Mouse (Mus musculus) layer of hippocampus, adult 2 months (tissue): ENCODE results near the gene Syne2. TPM values are rescaled to one million over a fixed set of nuclear protein-coding genes. Genes with fewer than 3 reads are reported as not detected.

ENCODE experiments used
- DNase-seq, 2 experiments: peaks; one replicate each; pipeline ENCODE4 v3.0.0; 2022; ENCODE audit warnings: low spot score in 2 of 2
- H3K27ac ChIP-seq: fragments of 200-600 bp; 2 replicates; pipeline ENCODE4 v1.8.1; 2022
- H3K4me3 ChIP-seq: fragments of 200-600 bp; 2 replicates; pipeline ENCODE4 v1.8.1; 2022; ENCODE audit warnings: mild to moderate bottlenecking
- CTCF ChIP-seq: fragments of 200-600 bp; conservative IDR thresholded peaks from 2 replicates; pipeline ENCODE4 v1.8.1; 2022; ENCODE audit warnings: antibody characterized with exemption, mild to moderate bottlenecking, moderate library complexity
- total RNA-seq, 2 experiments: library from RNA; stranded (reverse); gene quantifications; 2 replicates each; pipeline ENCODE4 v1.2.3; 2021

Gene Syne2
- total RNA-seq, 2 experiments from 2014 or later = 25.2 to 26.8 TPM

- TF ChIP-seq CTCF = no peak
- no peak overlapping the region for H3K27ac ChIP-seq
- DNase-seq = no peak
- H3K4me3 ChIP-seq = no peak overlapping the region
Observed at GRCm38 (mm10) chr12:76071935-76072849, 254.3 kb downstream of the Syne2 start.

- H3K27ac ChIP-seq = no peak overlapping the region
- no peak for DNase-seq
- no peak overlapping the region for H3K4me3 ChIP-seq
- TF ChIP-seq CTCF = no peak
Observed at GRCm38 (mm10) chr12:76073066-76073826, 255.3 kb downstream of the Syne2 start.

- no peak for DNase-seq
- no peak for TF ChIP-seq CTCF
- no peak overlapping the region for H3K4me3 ChIP-seq
- H3K27ac ChIP-seq = no peak overlapping the region
Observed at GRCm38 (mm10) chr12:76073981-76074380, 256.0 kb downstream of the Syne2 start.

- H3K4me3 ChIP-seq = peak overlapping the region; percentile 65
- no peak for DNase-seq
- no peak for TF ChIP-seq CTCF
- H3K27ac ChIP-seq = peak overlapping the region; percentile 93
Observed at GRCm38 (mm10) chr12:76080876-76081556, 263.1 kb downstream of the Syne2 start.

- peak; percentile 78 for DNase-seq
- TF ChIP-seq CTCF = no peak
- peak overlapping the region; percentile 93 for H3K27ac ChIP-seq
Observed at GRCm38 (mm10) chr12:76081557-76082211, 263.8 kb downstream of the Syne2 start.

GRCm38 (mm10) chr12:76085066-76085465 lies 267.1 kb downstream of the Syne2 start:
- no peak for TF ChIP-seq CTCF
- DNase-seq = no peak

More at GRCm38 (mm10) chr12:76081557-76082211, 263.8 kb downstream of the Syne2 start:
- peak overlapping the region; percentile 65 for H3K4me3 ChIP-seq

GRCm38 (mm10) chr12:76085956-76086905 lies 268.3 kb downstream of the Syne2 start:
- H3K27ac ChIP-seq = no peak overlapping the region
- TF ChIP-seq CTCF = no peak
- DNase-seq = no peak
- H3K4me3 ChIP-seq = no peak overlapping the region

More at GRCm38 (mm10) chr12:76085066-76085465, 267.1 kb downstream of the Syne2 start:
- Histone ChIP-seq H3K4me3 (no peak overlapping the region), H3K27ac (no peak overlapping the region)

- no peak for DNase-seq
- Histone ChIP-seq H3K4me3 (no peak overlapping the region), H3K27ac (no peak overlapping the region)
- TF ChIP-seq CTCF = no peak
Observed at GRCm38 (mm10) chr12:76087025-76087424, 269.1 kb downstream of the Syne2 start.

GRCm38 (mm10) chr12:76092789-76093466 lies 275.0 kb downstream of the Syne2 start:
- DNase-seq = no peak
- TF ChIP-seq CTCF = no peak
- Histone ChIP-seq H3K4me3 (no peak overlapping the region), H3K27ac (no peak overlapping the region)

- no peak for DNase-seq
- no peak overlapping the region for H3K27ac ChIP-seq
- H3K4me3 ChIP-seq = no peak overlapping the region
- no peak for TF ChIP-seq CTCF
Observed at GRCm38 (mm10) chr12:76093613-76094588, 276.0 kb downstream of the Syne2 start.
